Mouse (Mus musculus) hindbrain, embryonic 12.5 days (tissue): ENCODE measurements at regions not wholly inside any gene's neighbourhood (a gene's known extent, or its start where the extent isn't known, plus 50 kb on each side); places are given as distances from the start of the nearest gene placed in this dataset.

Experiments used
- ATAC-seq: fragments of 200-750 bp; cut with Nextera tagmentation; 2 replicates; pipeline ENCODE4 v1.8.0; 2017; ENCODE audit warnings: moderate TSS enrichment; ENCODE audit not compliant: low FRiP score
- H3K27ac ChIP-seq: fragments of 300-500 bp; sonication (generic); 2 replicates; pipeline ENCODE4 v1.5.1; 2016; ENCODE audit warnings: mild to moderate bottlenecking
- H3K27me3 ChIP-seq: fragments of 300-500 bp; sonication (generic); 2 replicates; pipeline ENCODE4 v1.6.1; 2016; ENCODE audit warnings: mild to moderate bottlenecking
- H3K36me3 ChIP-seq: fragments of 300-500 bp; sonication (generic); 2 replicates; pipeline ENCODE4 v1.6.1; 2016; ENCODE audit warnings: mild to moderate bottlenecking
- H3K4me1 ChIP-seq: fragments of 300-500 bp; sonication (generic); 2 replicates; pipeline ENCODE4 v1.6.1; 2016
- H3K4me2 ChIP-seq: fragments of 300-500 bp; sonication (generic); replicated peaks from 2 replicates; pipeline ENCODE4 v1.6.1; 2016; ENCODE audit warnings: mild to moderate bottlenecking
- H3K4me3 ChIP-seq: fragments of 300-500 bp; sonication (generic); 2 replicates; pipeline ENCODE4 v1.5.1; 2016; ENCODE audit warnings: mild to moderate bottlenecking
- H3K9ac ChIP-seq: fragments of 300-500 bp; sonication (generic); 2 replicates; pipeline ENCODE4 v1.6.1; 2016; ENCODE audit warnings: mild to moderate bottlenecking, moderate library complexity
- H3K9me3 ChIP-seq: fragments of 300-500 bp; sonication (generic); replicated peaks from 2 replicates; pipeline ENCODE4 v1.6.1; 2016; ENCODE audit warnings: mild to moderate bottlenecking
- WGBS: fragments of 180-500 bp; shearing (Covaris S2); methylation state at CpG from one replicate; pipeline ENCODE4 v1.1.7; 2016; 5-methylcytosine and 5-hydroxymethylcytosine counted together

GRCm38 (mm10) chr8:113383974-113384373, 251.4 kb upstream of the Mon1b start:
- Histone ChIP-seq H3K27ac (no peak overlapping the region; the same call in 1 of the 2 replicates), H3K9me3 (no peaks in the 10 kb centered on the region), H3K27me3 (no peaks in the 10 kb centered on the region), H3K4me1 (no peaks in the 10 kb centered on the region), H3K9ac (no peak overlapping the region), H3K4me3 (no peak overlapping the region), H3K36me3 (no peaks in the 10 kb centered on the region), H3K4me2 (no peak overlapping the region)
- no peak for ATAC-seq
- WGBS, result 61% methylated on average over 4 of the region's 4 CpGs

- Histone ChIP-seq H3K27ac (no peak overlapping the region), H3K4me1 (no peaks in the 10 kb centered on the region), H3K9me3 (no peaks in the 10 kb centered on the region), H3K9ac (no peak overlapping the region), H3K36me3 (no peaks in the 10 kb centered on the region), H3K4me2 (no peak overlapping the region), H3K4me3 (no peak overlapping the region), H3K27me3 (no peaks in the 10 kb centered on the region)
- ATAC-seq, result no peak
- 57% methylated on average over 2 of the region's 2 CpGs for WGBS
Observed at GRCm38 (mm10) chr8:113389504-113389903, 245.9 kb upstream of the Mon1b start.

- H3K36me3 ChIP-seq, result no peaks in the 10 kb centered on the region
- no peak overlapping the region for H3K27ac ChIP-seq
- no peak overlapping the region for H3K9ac ChIP-seq
- 88% methylated on average over 4 of the region's 4 CpGs for WGBS
- no peaks in the 10 kb centered on the region for H3K4me1 ChIP-seq
- no peaks in the 10 kb centered on the region for H3K9me3 ChIP-seq
- ATAC-seq, result no peak
- H3K4me2 ChIP-seq, result no peak overlapping the region
- H3K4me3 ChIP-seq, result no peak overlapping the region
- no peaks in the 10 kb centered on the region for H3K27me3 ChIP-seq
Observed at GRCm38 (mm10) chr8:113390038-113390437, 245.3 kb upstream of the Mon1b start.

GRCm38 (mm10) chr8:113394319-113394718, 241.1 kb upstream of the Mon1b start:
- Histone ChIP-seq H3K27ac (no peak overlapping the region), H3K4me3 (no peak overlapping the region)
- ATAC-seq, result no peak

GRCm38 (mm10) chr8:113405158-113405557, 230.2 kb upstream of the Mon1b start:
- no peak overlapping the region for H3K27ac ChIP-seq
- H3K9ac ChIP-seq, result no peak overlapping the region
- no peak overlapping the region for H3K4me3 ChIP-seq
- H3K27me3 ChIP-seq, result no peaks in the 10 kb centered on the region
- no peak overlapping the region for H3K4me2 ChIP-seq
- no peaks in the 10 kb centered on the region for H3K36me3 ChIP-seq
- H3K9me3 ChIP-seq, result no peaks in the 10 kb centered on the region
- H3K4me1 ChIP-seq, result no peaks in the 10 kb centered on the region
- ATAC-seq, result no peak
- WGBS, result 53% methylated on average over 4 of the region's 4 CpGs

More at GRCm38 (mm10) chr8:113394319-113394718, 241.1 kb upstream of the Mon1b start:
- H3K9me3 ChIP-seq, result no peaks in the 10 kb centered on the region
- 63% methylated on average over 4 of the region's 4 CpGs for WGBS
- H3K4me1 ChIP-seq, result no peaks in the 10 kb centered on the region
- H3K9ac ChIP-seq, result no peak overlapping the region
- H3K4me2 ChIP-seq, result no peak overlapping the region
- H3K27me3 ChIP-seq, result no peaks in the 10 kb centered on the region
- H3K36me3 ChIP-seq, result no peaks in the 10 kb centered on the region

GRCm38 (mm10) chr8:113419352-113419751, 216.0 kb upstream of the Mon1b start:
- Histone ChIP-seq H3K9me3 (no peaks in the 10 kb centered on the region), H3K4me1 (no peaks in the 10 kb centered on the region), H3K9ac (no peak overlapping the region), H3K27me3 (no peaks in the 10 kb centered on the region), H3K36me3 (no peaks in the 10 kb centered on the region), H3K27ac (no peak overlapping the region), H3K4me2 (no peak overlapping the region), H3K4me3 (no peak overlapping the region)
- ATAC-seq, result no peak
- 91% methylated on average over 3 of the region's 3 CpGs for WGBS

GRCm38 (mm10) chr8:113422651-113423050, 212.7 kb upstream of the Mon1b start:
- Histone ChIP-seq H3K27me3 (no peaks in the 10 kb centered on the region), H3K4me1 (no peaks in the 10 kb centered on the region), H3K4me3 (no peak overlapping the region), H3K36me3 (no peaks in the 10 kb centered on the region), H3K9me3 (no peaks in the 10 kb centered on the region), H3K27ac (no peak overlapping the region), H3K4me2 (no peak overlapping the region), H3K9ac (no peak overlapping the region)
- WGBS, result 85% methylated on average over 2 of the region's 2 CpGs
- no peak for ATAC-seq

GRCm38 (mm10) chr8:113439088-113439487, 196.3 kb upstream of the Mon1b start:
- WGBS, result 71% methylated on average over 7 of the region's 7 CpGs
- Histone ChIP-seq H3K9me3 (no peaks in the 10 kb centered on the region), H3K4me1 (no peaks in the 10 kb centered on the region), H3K9ac (no peak overlapping the region), H3K4me3 (no peak overlapping the region), H3K27me3 (no peaks in the 10 kb centered on the region), H3K36me3 (no peaks in the 10 kb centered on the region), H3K4me2 (no peak overlapping the region), H3K27ac (no peak overlapping the region)
- no peak for ATAC-seq

- H3K27ac ChIP-seq, result no peak overlapping the region
- H3K36me3 ChIP-seq, result no peaks in the 10 kb centered on the region
- H3K4me2 ChIP-seq, result no peak overlapping the region
- H3K4me1 ChIP-seq, result no peaks in the 10 kb centered on the region
- H3K9me3 ChIP-seq, result no peaks in the 10 kb centered on the region
- 84% methylated on average over 2 of the region's 2 CpGs for WGBS
- H3K9ac ChIP-seq, result no peak overlapping the region
- H3K4me3 ChIP-seq, result no peak overlapping the region
- no peak for ATAC-seq
- H3K27me3 ChIP-seq, result no peaks in the 10 kb centered on the region
Observed at GRCm38 (mm10) chr8:113454022-113454421, 181.4 kb upstream of the Mon1b start.

GRCm38 (mm10) chr8:113464625-113465024, 170.8 kb upstream of the Mon1b start:
- 79% methylated on average over 9 of the region's 9 CpGs for WGBS
- H3K36me3 ChIP-seq, result no peaks in the 10 kb centered on the region
- H3K27me3 ChIP-seq, result no peaks in the 10 kb centered on the region
- no peaks in the 10 kb centered on the region for H3K9me3 ChIP-seq
- ATAC-seq, result no peak
- H3K27ac ChIP-seq, result no peak overlapping the region
- no peak overlapping the region for H3K9ac ChIP-seq
- no peak overlapping the region for H3K4me2 ChIP-seq
- no peak overlapping the region for H3K4me3 ChIP-seq
- H3K4me1 ChIP-seq, result no peaks in the 10 kb centered on the region; the same call in 1 of the 2 replicates

- Histone ChIP-seq H3K27ac (no peak overlapping the region), H3K27me3 (no peaks in the 10 kb centered on the region), H3K36me3 (no peaks in the 10 kb centered on the region), H3K9ac (no peak overlapping the region), H3K9me3 (no peaks in the 10 kb centered on the region), H3K4me1 (no peaks in the 10 kb centered on the region; the same call in 1 of the 2 replicates), H3K4me3 (no peak overlapping the region), H3K4me2 (no peak overlapping the region)
- ATAC-seq, result no peak
- WGBS, result 72% methylated on average over 11 of the region's 11 CpGs
Observed at GRCm38 (mm10) chr8:113465156-113465555, 170.2 kb upstream of the Mon1b start.

- no peak overlapping the region for H3K27ac ChIP-seq
- no peak overlapping the region for H3K9ac ChIP-seq
- H3K4me2 ChIP-seq, result no peak overlapping the region
- no peak overlapping the region for H3K4me3 ChIP-seq
- H3K4me1 ChIP-seq, result no peaks in the 10 kb centered on the region; the same call in 1 of the 2 replicates
- no peaks in the 10 kb centered on the region for H3K36me3 ChIP-seq
- ATAC-seq, result no peak
- no peaks in the 10 kb centered on the region for H3K27me3 ChIP-seq
- H3K9me3 ChIP-seq, result no peaks in the 10 kb centered on the region
- WGBS, result 93% methylated on average over 9 of the region's 9 CpGs
Observed at GRCm38 (mm10) chr8:113466683-113467082, 168.7 kb upstream of the Mon1b start.

- Histone ChIP-seq H3K4me1 (no peaks in the 10 kb centered on the region), H3K9ac (no peak overlapping the region), H3K27ac (no peak overlapping the region), H3K4me2 (no peak overlapping the region), H3K4me3 (no peak overlapping the region), H3K27me3 (no peaks in the 10 kb centered on the region), H3K36me3 (no peaks in the 10 kb centered on the region), H3K9me3 (no peaks in the 10 kb centered on the region)
- 88% methylated on average over 2 of the region's 2 CpGs for WGBS
- ATAC-seq, result no peak
Observed at GRCm38 (mm10) chr8:113489436-113490107, 145.8 kb upstream of the Mon1b start.
